Mouse (Mus musculus): Measurements from ENCODE around the gene Med8. TPM values are rescaled to one million over a fixed set of nuclear protein-coding genes. Genes with fewer than 3 reads are reported as not detected.

The Med8 gene
- polyA plus RNA-seq, 1 experiment from 2014 or later: 154 TPM

DNA sequence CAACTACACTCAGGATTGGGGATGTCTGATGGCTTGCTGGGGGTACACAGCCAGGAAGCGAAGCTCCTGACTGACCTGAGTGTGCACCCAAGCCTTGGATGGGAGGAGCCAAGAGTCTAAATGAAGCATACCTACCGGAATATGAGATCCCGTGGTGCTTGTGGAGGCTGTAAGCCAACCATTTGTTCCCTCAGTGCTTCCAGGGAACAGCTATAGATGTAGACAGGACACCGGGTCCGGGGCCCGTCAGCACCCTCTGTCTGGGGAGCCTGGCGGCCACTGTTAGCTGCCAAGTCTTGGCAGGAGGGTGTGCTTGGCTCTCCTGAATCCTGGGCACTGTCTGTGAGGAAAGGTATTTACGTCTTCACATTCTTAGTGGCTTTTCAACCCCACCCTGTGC, 21.8 kb upstream of the Med8 start:
- Histone ChIP-seq H3K4me3 (replicated peaks) (no peak overlapping the region), H3K36me3 (replicated peaks) (peaks cover 100% of the 10 kb centered on the region), H3K9me3 (no peaks in the 10 kb centered on the region), H3K4me2 (no peak overlapping the region), H3K27me3 (no peaks in the 10 kb centered on the region), H3K27ac (no peak overlapping the region), H3K4me1 (no peaks in the 10 kb centered on the region), H3K9ac (no peak overlapping the region)
- 96% methylated on average over 8 of the region's 8 CpGs for WGBS
- no peak for ATAC-seq (ENCODE audit: low FRiP score)

DNA sequence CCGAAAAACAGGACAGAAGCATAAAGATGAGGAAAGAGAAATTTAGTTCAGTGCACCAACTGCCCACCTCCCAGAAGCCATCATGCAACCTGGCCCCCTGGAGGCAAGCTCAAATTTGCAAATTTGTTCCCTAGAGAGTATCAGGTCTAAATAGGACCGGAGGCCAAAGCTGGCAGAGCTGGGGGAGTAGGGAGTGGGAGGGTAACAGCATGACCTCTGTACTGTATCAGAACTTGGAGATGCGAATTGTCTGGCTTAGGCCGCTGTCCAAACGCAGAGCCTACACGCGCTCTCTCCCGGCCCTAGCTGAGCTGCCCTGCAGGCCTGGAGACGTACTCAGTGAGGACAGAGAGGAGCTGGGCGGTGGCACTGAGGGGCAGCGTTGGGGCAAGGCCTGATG, 19.0 kb upstream of the Med8 start:
- Histone ChIP-seq H3K27me3 (no peaks in the 10 kb centered on the region), H3K4me3 (replicated peaks) (no peak overlapping the region), H3K9ac (no peak overlapping the region), H3K4me1 (no peaks in the 10 kb centered on the region), H3K9me3 (no peaks in the 10 kb centered on the region), H3K4me2 (no peak overlapping the region), H3K27ac (no peak overlapping the region), H3K36me3 (replicated peaks) (peaks cover 100% of the 10 kb centered on the region)
- 93% methylated on average over 11 of the region's 11 CpGs for WGBS
- no peak for ATAC-seq (ENCODE audit: low FRiP score)

DNA sequence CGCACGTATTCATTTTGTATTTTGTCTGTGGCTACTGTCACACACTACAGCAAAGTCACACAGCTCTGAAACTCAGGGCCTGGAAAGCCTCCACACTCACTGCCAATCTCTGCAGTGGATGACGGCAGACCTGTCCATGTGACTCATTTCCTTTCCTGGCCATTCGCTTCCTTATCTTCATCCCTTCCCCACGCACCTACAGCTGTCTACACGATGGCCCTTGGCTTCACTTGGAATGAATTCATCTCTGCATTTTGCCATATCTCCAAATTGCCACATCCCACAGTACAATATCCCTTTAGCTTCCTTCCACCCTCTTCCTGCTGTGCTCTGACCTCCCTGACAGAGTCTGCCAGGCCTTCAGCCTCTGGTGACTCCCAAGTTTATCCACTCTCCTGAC, 14.6 kb upstream of the Med8 start:
- Histone ChIP-seq H3K9me3 (no peaks in the 10 kb centered on the region), H3K4me3 (replicated peaks) (no peak overlapping the region), H3K9ac (no peak overlapping the region), H3K36me3 (replicated peaks) (peaks cover 98% of the 10 kb centered on the region), H3K27ac (no peak overlapping the region), H3K27me3 (no peaks in the 10 kb centered on the region), H3K4me2 (no peak overlapping the region), H3K4me1 (no peaks in the 10 kb centered on the region)
- no peak for ATAC-seq (ENCODE audit: low FRiP score)
- 90% methylated on average over 6 of the region's 6 CpGs for WGBS

DNA sequence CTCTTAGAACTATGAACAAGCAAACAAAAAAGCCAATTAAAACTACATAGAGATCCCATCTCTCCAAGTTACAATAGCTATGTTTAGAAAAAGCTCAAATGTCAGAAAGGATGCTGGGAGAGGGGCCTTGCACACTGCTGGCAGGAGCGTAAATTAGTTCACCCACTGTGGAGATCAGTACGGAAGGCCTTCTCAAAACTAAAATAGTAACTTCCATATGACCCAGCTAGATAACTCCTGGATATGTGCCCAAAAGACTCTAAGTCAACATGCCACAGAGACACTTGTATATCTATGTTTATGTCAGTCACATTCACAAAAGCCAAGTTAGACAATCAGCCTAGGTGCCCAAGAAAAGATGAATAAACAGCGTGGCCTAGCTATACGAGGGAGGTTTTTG, 13.8 kb upstream of the Med8 start:
- no peaks in the 10 kb centered on the region for H3K27me3 ChIP-seq

DNA sequence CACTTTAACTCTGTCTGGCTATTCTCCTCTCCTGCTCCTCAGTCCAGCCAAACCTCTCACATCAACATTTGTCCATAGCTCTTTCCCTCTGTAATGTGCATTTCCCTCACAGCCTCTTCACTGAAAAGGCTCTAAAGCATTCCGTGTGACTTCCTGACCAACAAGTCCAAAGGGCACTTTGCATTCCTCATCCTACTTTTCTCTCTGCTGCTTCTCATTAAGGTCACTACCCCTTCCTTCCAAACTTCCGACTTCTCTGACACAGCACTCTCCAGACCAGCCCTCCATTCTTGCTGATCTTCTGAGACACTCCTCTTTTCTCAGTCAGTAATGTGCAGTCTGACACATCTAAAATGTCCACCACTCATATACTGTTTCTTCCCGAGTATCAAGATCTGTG, 12.7 kb upstream of the Med8 start:
- Histone ChIP-seq H3K9ac (no peak overlapping the region), H3K36me3 (replicated peaks) (peaks cover 96% of the 10 kb centered on the region), H3K9me3 (no peaks in the 10 kb centered on the region), H3K4me3 (replicated peaks) (no peak overlapping the region), H3K27ac (no peak overlapping the region), H3K27me3 (no peaks in the 10 kb centered on the region), H3K4me1 (no peaks in the 10 kb centered on the region), H3K4me2 (no peak overlapping the region)
- ATAC-seq (ENCODE audit: low FRiP score): no peak
- WGBS: 87% methylated on average over 3 of the region's 3 CpGs

More for the DNA sequence above, 13.8 kb upstream of the Med8 start:
- Histone ChIP-seq H3K9me3 (no peaks in the 10 kb centered on the region), H3K4me3 (replicated peaks) (no peak overlapping the region), H3K27ac (no peak overlapping the region), H3K4me1 (no peaks in the 10 kb centered on the region), H3K9ac (no peak overlapping the region), H3K36me3 (replicated peaks) (peaks cover 98% of the 10 kb centered on the region), H3K4me2 (no peak overlapping the region)
- ATAC-seq (ENCODE audit: low FRiP score): no peak
- 90% methylated on average over 4 of the region's 4 CpGs for WGBS

DNA sequence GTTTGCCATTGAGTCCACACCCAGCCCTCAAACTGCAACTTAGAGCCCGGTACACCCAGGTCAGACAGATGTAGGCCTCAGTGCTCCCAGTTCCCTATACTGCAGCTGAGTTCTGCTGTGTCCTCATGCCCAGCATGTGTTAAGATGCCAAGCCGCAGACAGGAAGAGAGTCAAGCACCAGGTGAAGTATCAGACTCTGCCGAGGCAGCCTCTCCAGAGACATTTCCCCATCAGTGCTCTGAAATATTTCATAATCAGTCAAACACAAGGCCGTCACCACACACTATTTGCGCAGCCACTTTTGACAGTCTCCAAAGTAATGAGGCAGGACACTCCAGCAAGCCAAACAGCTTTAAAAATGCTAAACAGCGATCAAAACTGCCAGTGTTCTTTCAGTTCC, 10.7 kb upstream of the Med8 start:
- Histone ChIP-seq H3K4me2 (no peak overlapping the region), H3K9me3 (no peaks in the 10 kb centered on the region), H3K36me3 (replicated peaks) (peaks cover 96% of the 10 kb centered on the region), H3K4me1 (no peaks in the 10 kb centered on the region), H3K9ac (no peak overlapping the region), H3K27me3 (no peaks in the 10 kb centered on the region), H3K4me3 (replicated peaks) (no peak overlapping the region), H3K27ac (no peak overlapping the region)
- WGBS: 95% methylated on average over 6 of the region's 6 CpGs
- no peak for ATAC-seq (ENCODE audit: low FRiP score)

DNA sequence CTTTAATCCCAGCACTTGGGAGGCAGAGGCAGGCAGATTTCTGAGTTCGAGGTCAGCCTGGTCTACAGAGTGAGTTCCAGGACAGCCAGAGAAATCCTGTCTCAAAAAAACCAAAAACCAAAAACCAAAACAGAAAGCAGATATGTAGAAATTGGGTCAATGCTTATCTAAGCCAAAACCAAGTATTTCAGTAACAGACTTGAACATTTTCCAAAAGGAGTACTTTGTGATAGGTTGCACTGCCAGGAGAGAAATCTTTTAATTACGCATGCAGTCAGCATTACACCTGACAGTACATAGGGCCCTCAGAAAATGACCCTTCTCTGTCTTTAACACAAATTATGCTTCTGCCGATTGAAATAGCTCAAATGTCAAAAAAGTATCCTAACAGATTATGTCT, 7.7 kb upstream of the Med8 start:
- Histone ChIP-seq H3K4me1 (no peaks in the 10 kb centered on the region), H3K4me3 (replicated peaks) (no peak overlapping the region), H3K27ac (no peak overlapping the region), H3K9ac (no peak overlapping the region), H3K9me3 (no peaks in the 10 kb centered on the region), H3K4me2 (no peak overlapping the region), H3K27me3 (no peaks in the 10 kb centered on the region), H3K36me3 (replicated peaks) (peaks cover 80% of the 10 kb centered on the region)
- 92% methylated on average over 3 of the region's 3 CpGs for WGBS
- no peak for ATAC-seq (ENCODE audit: low FRiP score)

DNA sequence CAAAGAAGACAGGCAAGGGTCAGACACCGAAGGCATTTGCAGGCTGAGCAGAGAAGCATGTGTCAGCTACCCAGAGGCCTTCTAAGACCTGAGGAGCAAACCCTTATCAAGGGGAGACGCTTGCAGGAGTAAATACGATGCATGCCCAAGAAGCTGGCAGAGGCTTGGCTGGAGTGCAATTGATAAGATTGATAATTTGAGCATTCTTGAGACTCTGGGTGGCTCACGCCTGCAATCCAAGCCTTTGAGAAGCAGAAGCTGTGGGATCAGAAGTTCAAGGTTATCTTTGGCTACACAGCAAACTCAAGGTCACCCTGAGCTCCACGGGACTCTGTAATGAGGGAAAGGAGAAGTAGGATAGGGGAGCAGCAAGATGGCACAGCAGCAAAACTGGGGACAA, 7.2 kb upstream of the Med8 start:
- no peak for ATAC-seq (ENCODE audit: low FRiP score)
- Histone ChIP-seq H3K36me3 (replicated peaks) (peaks cover 75% of the 10 kb centered on the region), H3K4me2 (no peak overlapping the region)

DNA sequence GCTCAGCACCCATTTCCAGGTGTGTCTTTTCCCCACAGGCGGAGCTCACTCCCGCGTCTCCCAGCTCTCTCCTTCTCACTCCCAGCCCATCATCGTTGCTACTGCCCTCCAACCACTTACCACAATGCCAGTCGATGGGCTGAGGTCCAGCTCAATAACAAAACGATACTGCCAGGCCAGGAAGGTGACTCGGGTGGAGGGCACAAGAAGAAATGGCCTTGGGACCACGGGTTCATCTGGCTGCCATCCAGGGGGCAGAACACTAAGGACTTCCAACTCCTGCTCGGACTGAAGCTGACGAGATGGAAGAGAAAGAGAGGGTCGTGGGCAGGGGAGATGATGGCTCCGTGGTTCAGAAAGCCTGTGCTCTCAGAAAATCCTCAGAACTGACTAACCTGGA, 6.4 kb upstream of the Med8 start:
- ATAC-seq (ENCODE audit: low FRiP score): no peak
- no peak overlapping the region for H3K4me2 ChIP-seq
- no peaks in the 10 kb centered on the region for H3K27me3 ChIP-seq
- H3K36me3 ChIP-seq (replicated peaks): peaks cover 67% of the 10 kb centered on the region
- no peak overlapping the region for H3K9ac ChIP-seq
- no peak overlapping the region for H3K27ac ChIP-seq
- no peak overlapping the region for H3K4me3 ChIP-seq (replicated peaks)
- peaks cover 3% of the 10 kb centered on the region; the same call in 1 of the 2 replicates for H3K4me1 ChIP-seq
- H3K9me3 ChIP-seq: no peaks in the 10 kb centered on the region
- 91% methylated on average over 12 of the region's 12 CpGs for WGBS

More for the DNA sequence above, 7.2 kb upstream of the Med8 start:
- 97% methylated on average over 5 of the region's 5 CpGs for WGBS
- H3K27me3 ChIP-seq: no peaks in the 10 kb centered on the region
- no peaks in the 10 kb centered on the region for H3K4me1 ChIP-seq
- no peak overlapping the region for H3K27ac ChIP-seq
- H3K9ac ChIP-seq: no peak overlapping the region
- no peak overlapping the region for H3K4me3 ChIP-seq (replicated peaks)
- no peaks in the 10 kb centered on the region for H3K9me3 ChIP-seq

DNA sequence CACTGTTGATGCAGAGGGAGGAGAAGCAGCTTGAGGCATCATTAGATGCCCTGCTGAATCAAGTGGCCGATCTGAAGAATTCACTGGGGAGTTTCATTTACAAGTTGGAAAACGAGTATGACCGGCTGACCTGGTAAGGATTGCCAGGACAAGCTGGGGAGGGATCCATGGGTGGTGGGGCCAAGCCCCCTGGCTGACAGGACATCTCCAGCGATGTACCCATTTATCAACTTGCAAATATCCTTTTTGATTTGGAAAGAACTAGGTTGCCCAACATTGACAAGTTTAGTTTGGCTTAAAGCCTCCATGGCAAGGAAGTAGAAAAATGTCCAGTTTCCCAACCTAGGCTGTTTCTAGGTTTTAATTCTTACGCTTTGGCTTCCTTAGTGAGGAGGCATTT, 1.7 kb downstream of the Med8 start:
- no peak for ATAC-seq (ENCODE audit: low FRiP score)
- peaks cover 21% of the 10 kb centered on the region for H3K4me1 ChIP-seq
- no peak overlapping the region for H3K27ac ChIP-seq
- H3K4me3 ChIP-seq (replicated peaks): no peak overlapping the region
- WGBS: 94% methylated on average over 5 of the region's 5 CpGs
- H3K9ac ChIP-seq: no peak overlapping the region
- H3K27me3 ChIP-seq: no peaks in the 10 kb centered on the region
- H3K9me3 ChIP-seq: no peaks in the 10 kb centered on the region
- H3K4me2 ChIP-seq: no peak overlapping the region
- peaks cover 47% of the 10 kb centered on the region for H3K36me3 ChIP-seq (replicated peaks)

DNA sequence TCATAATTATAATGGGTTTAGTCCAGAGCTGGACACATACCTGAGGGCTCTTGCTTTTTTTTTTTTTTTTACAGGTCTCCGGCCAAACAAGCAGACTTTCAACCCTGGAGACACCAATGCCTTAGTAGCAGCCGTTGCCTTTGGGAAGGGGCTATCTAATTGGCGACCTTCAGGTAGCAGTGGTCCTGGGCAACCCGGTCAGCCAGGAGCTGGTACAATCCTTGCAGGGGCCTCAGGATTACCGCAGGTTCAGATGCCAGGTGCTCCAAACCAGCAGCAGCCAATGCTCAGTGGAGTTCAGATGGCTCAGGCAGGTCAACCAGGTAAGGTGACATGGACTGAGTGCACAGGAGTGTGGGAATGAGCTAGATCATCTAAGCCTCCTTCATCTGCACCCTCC, 4.4 kb downstream of the Med8 start:
- H3K9me3 ChIP-seq: no peaks in the 10 kb centered on the region

DNA sequence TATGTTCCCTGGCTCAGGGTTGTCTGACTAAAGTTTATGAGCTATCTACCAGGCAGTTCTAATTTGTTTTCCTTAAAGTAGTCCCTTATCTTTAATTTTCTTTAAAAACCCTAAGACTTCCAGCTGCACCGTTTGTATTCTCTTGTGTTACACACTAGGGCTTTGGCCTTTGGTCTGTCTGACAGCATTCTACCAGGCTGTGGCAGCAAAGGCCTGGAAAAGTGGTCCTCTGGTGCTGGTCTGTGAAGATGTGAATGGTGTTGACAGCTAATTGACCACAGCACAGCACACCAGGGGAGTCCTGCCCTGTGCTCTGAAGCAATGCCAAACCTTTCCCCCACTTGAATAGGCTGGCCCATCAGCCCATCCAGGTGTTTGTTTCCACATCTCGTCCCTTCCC, 6.6 kb downstream of the Med8 start:
- H3K27ac ChIP-seq: no peak overlapping the region
- no peaks in the 10 kb centered on the region for H3K9me3 ChIP-seq
- H3K4me1 ChIP-seq: no peaks in the 10 kb centered on the region
- no peak overlapping the region for H3K4me2 ChIP-seq
- no peak overlapping the region for H3K9ac ChIP-seq
- WGBS: 90% methylated on average over 2 of the region's 2 CpGs
- no peak for ATAC-seq (ENCODE audit: low FRiP score)
- H3K27me3 ChIP-seq: no peaks in the 10 kb centered on the region
- peaks cover 84% of the 10 kb centered on the region for H3K36me3 ChIP-seq (replicated peaks)
- no peak overlapping the region for H3K4me3 ChIP-seq (replicated peaks)

More for the DNA sequence above, 4.4 kb downstream of the Med8 start:
- Histone ChIP-seq H3K27me3 (no peaks in the 10 kb centered on the region), H3K4me2 (no peak overlapping the region), H3K36me3 (replicated peaks) (peaks cover 69% of the 10 kb centered on the region), H3K9ac (no peak overlapping the region), H3K27ac (no peak overlapping the region), H3K4me3 (replicated peaks) (no peak overlapping the region), H3K4me1 (peaks cover 9% of the 10 kb centered on the region)
- WGBS: 97% methylated on average over 5 of the region's 5 CpGs
- no peak for ATAC-seq (ENCODE audit: low FRiP score)

DNA sequence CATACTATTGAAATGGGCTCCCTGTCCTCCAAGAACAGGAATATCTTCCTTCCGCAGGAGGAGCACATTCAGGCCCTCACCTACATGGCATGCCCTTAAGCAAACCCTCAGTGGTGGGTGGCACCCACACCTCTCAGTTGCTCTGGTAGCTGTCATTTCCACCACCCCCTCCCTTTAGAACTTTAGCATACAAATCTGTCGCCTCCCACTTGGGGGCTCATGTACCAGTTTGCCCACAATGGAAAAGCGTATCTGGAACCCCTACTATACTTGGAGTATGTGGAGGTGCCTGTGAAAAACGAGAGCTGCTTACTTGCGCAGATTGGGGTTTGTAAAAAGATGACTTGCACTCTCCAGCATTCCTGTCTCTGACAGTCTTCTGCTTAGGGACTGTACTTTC, 7.2 kb downstream of the Med8 start:
- H3K4me2 ChIP-seq: no peak overlapping the region
- no peaks in the 10 kb centered on the region for H3K27me3 ChIP-seq
- H3K27ac ChIP-seq: no peak overlapping the region
- no peaks in the 10 kb centered on the region for H3K4me1 ChIP-seq
- no peak overlapping the region for H3K9ac ChIP-seq
- 93% methylated on average over 5 of the region's 5 CpGs for WGBS
- peaks cover 88% of the 10 kb centered on the region for H3K36me3 ChIP-seq (replicated peaks)
- ATAC-seq (ENCODE audit: low FRiP score): no peak
- no peak overlapping the region for H3K4me3 ChIP-seq (replicated peaks)
- H3K9me3 ChIP-seq: no peaks in the 10 kb centered on the region
